ENCODE assay signal across 1 mouse cellular context in genomic region chr7:30232631-30233148, GRCm38 (mm10).
TF ChIP-seq lines count a peak whose summit lies in the region.

No protein-coding gene starts in this region.

TF ChIP-seq in CH12.LX, 34 proteins besides CTCF, POLR2A, EP300 and RAD21:
- no peak for TF ChIP-seq MXI1 (IDR thresholded peaks at IDR 0.05; ENCODE audit: low read depth, low read length)
- peak; percentile 40 for TF ChIP-seq SMC3 (IDR thresholded peaks at IDR 0.05; ENCODE audit: low read depth, low read length)
TF ChIP-seq in CH12.LX: peak in this region for 1.
